Mouse (Mus musculus) CH12.LX (cell line): Measurements from ENCODE around the gene Olfr976. TPM values are rescaled to one million over a fixed set of nuclear protein-coding genes. Genes with fewer than 3 reads are reported as not detected.
"Not testable (repeated sequence)": the region's sequence is repeated elsewhere in the genome, so short reads cannot be mapped to it uniquely, and the experiment has no call there.

Experiments
- DNase-seq: peaks from one replicate; pipeline ENCODE4 v3.0.0-alpha.2; 2013; ENCODE audit errors: extremely low read depth
- H3K27ac ChIP-seq: 2 replicates; pipeline ENCODE4 v1.5.1; 2012; ENCODE audit warnings: low read depth, mild to moderate bottlenecking, control low read depth, moderate library complexity; ENCODE audit not compliant: insufficient read depth
- H3K27me3 ChIP-seq: replicated peaks from 2 replicates; pipeline ENCODE3; 2012; ENCODE audit warnings: inconsistent platforms
- H3K36me3 ChIP-seq, 2 experiments: replicated peaks in 1 of 2; 2 replicates each; pipeline versions ENCODE3 to v1.6.1; 2012; ENCODE audit warnings: inconsistent platforms in 1 of 2, low read length in 1 of 2, mild to moderate bottlenecking in 1 of 2, mixed read lengths in 1 of 2, moderate library complexity in 1 of 2; ENCODE audit not compliant: control insufficient read depth in 1 of 2, insufficient read depth in 1 of 2
- H3K4me1 ChIP-seq, 2 experiments: 2 replicates each; pipeline ENCODE4 v1.6.1; 2012; ENCODE audit warnings: inconsistent platforms in 1 of 2, moderate library complexity in 1 of 2; ENCODE audit not compliant: insufficient read depth in 2 of 2, control insufficient read depth in 1 of 2
- H3K4me2 ChIP-seq: 2 replicates; pipeline ENCODE4 v1.6.1; 2012; ENCODE audit warnings: low read depth, mild to moderate bottlenecking, control low read depth; ENCODE audit not compliant: poor library complexity, insufficient read depth, severe bottlenecking
- H3K4me3 ChIP-seq, 3 experiments: fragments of 150-350 bp in 1 of 3; sonication (generic) in 1 of 3; replicated peaks in 1 of 3; 2 replicates each; pipeline versions ENCODE3 to v1.5.1; 2011 to 2012; ENCODE audit warnings: low read depth in 2 of 3, low read length in 2 of 3, mild to moderate bottlenecking in 2 of 3, moderate library complexity in 2 of 3, control low read depth in 1 of 3, improper control_type of control experiment in 1 of 3, inconsistent platforms in 1 of 3, mixed read lengths in 1 of 3; ENCODE audit not compliant: poor library complexity in 1 of 3
- H3K79me2 ChIP-seq: replicated peaks from 2 replicates; pipeline ENCODE4 v1.6.1; 2012; ENCODE audit warnings: mild to moderate bottlenecking, moderate library complexity; ENCODE audit not compliant: control insufficient read depth, poor library complexity, insufficient read depth, severe bottlenecking; ENCODE audit errors: extremely low read depth
- H3K9ac ChIP-seq: 2 replicates; pipeline ENCODE4 v1.6.1; 2012; ENCODE audit warnings: low read depth, mild to moderate bottlenecking, control low read depth, moderate library complexity; ENCODE audit not compliant: insufficient read depth
- H3K9me3 ChIP-seq: replicated peaks from 2 replicates; pipeline ENCODE3; 2012; ENCODE audit warnings: low read length, inconsistent platforms, mixed read lengths
- CHD2 ChIP-seq: IDR thresholded peaks from 2 replicates; pipeline ENCODE4 v1.6.1; 2011; ENCODE audit warnings: low read length, improper control_type of control experiment
- E2F4 ChIP-seq: IDR thresholded peaks from 2 replicates; pipeline ENCODE4 v1.6.1; 2011; ENCODE audit warnings: low read depth, low read length, improper control_type of control experiment; ENCODE audit not compliant: insufficient replicate concordance
- ELF1 ChIP-seq: IDR thresholded peaks from 2 replicates; pipeline ENCODE4 v1.6.1; 2014; ENCODE audit warnings: low read depth, mild to moderate bottlenecking, inconsistent platforms, low read length, improper control_type of control experiment
- GABPA ChIP-seq: IDR thresholded peaks from 2 replicates; pipeline ENCODE4 v1.6.1; 2012; ENCODE audit warnings: low read depth, low read length, improper control_type of control experiment, inconsistent platforms; ENCODE audit not compliant: insufficient replicate concordance
- JUN ChIP-seq: IDR thresholded peaks from 2 replicates; pipeline ENCODE4 v1.6.1; 2011; ENCODE audit warnings: low read depth, mild to moderate bottlenecking, low read length, improper control_type of control experiment, moderate library complexity; ENCODE audit not compliant: insufficient read depth
- KAT2A ChIP-seq: IDR thresholded peaks from 2 replicates; pipeline ENCODE4 v1.6.1; 2012; ENCODE audit warnings: low read length, improper control_type of control experiment, inconsistent platforms; ENCODE audit not compliant: insufficient replicate concordance
- MAX ChIP-seq: IDR thresholded peaks from 2 replicates; pipeline ENCODE4 v1.6.1; 2011; ENCODE audit warnings: low read length, improper control_type of control experiment
- MAZ ChIP-seq: IDR thresholded peaks from 2 replicates; pipeline ENCODE4 v1.6.1; 2012; ENCODE audit warnings: low read depth, mild to moderate bottlenecking, inconsistent platforms, low read length, improper control_type of control experiment, moderate library complexity
- MEF2A ChIP-seq: IDR thresholded peaks from 2 replicates; pipeline ENCODE4 v1.6.1; 2014; ENCODE audit warnings: low read depth, mild to moderate bottlenecking, inconsistent platforms, low read length, improper control_type of control experiment, borderline replicate concordance
- MXI1 ChIP-seq: IDR thresholded peaks from 2 replicates; pipeline ENCODE4 v1.6.1; 2011; ENCODE audit warnings: mild to moderate bottlenecking, low read depth, low read length, improper control_type of control experiment
- NELFE ChIP-seq: IDR thresholded peaks from 2 replicates; pipeline ENCODE4 v1.6.1; 2011; ENCODE audit warnings: low read depth, low read length, improper control_type of control experiment
- POLR2A ChIP-seq: IDR thresholded peaks from 2 replicates; pipeline ENCODE4 v1.6.1; 2011; ENCODE audit warnings: low read depth, mild to moderate bottlenecking, improper control_type of control experiment, low read length
- RAD21 ChIP-seq: IDR thresholded peaks from 2 replicates; pipeline ENCODE4 v1.6.1; 2011; ENCODE audit warnings: low read depth, mild to moderate bottlenecking, low read length, improper control_type of control experiment, moderate library complexity
- SIN3A ChIP-seq: IDR thresholded peaks from 2 replicates; pipeline ENCODE4 v1.6.1; 2012; ENCODE audit warnings: low read length, improper control_type of control experiment, inconsistent platforms
- SMC3 ChIP-seq: IDR thresholded peaks from 2 replicates; pipeline ENCODE4 v1.6.1; 2011; ENCODE audit warnings: low read depth, low read length, improper control_type of control experiment
- TBP ChIP-seq: conservative IDR thresholded peaks from 2 replicates; pipeline ENCODE4 v1.6.1; 2011; ENCODE audit warnings: low read depth, low read length, improper control_type of control experiment
- TCF12 ChIP-seq: IDR thresholded peaks from 2 replicates; pipeline ENCODE4 v1.6.1; 2014; ENCODE audit warnings: low read depth, mild to moderate bottlenecking, inconsistent platforms, low read length, improper control_type of control experiment
- ZC3H11A ChIP-seq: IDR thresholded peaks from 2 replicates; pipeline ENCODE4 v1.6.1; 2012; ENCODE audit warnings: low read depth, mild to moderate bottlenecking, inconsistent platforms, low read length, improper control_type of control experiment
- ZMIZ1 ChIP-seq: IDR thresholded peaks from 2 replicates; pipeline ENCODE4 v1.6.1; 2012; ENCODE audit warnings: low read depth, mild to moderate bottlenecking, inconsistent platforms, low read length, improper control_type of control experiment
- ZNF384 ChIP-seq: IDR thresholded peaks from 2 replicates; pipeline ENCODE4 v1.6.1; 2012; ENCODE audit warnings: low read depth, low read length, improper control_type of control experiment, inconsistent platforms
- dilution Hi-C: fragments of 300-500 bp; cut with MboI; formaldehyde crosslinking; loops from 2 replicates; pipeline ENCODE4 v1.14.3; 2020; ENCODE audit warnings: low sequenced_read_pairs; ENCODE audit not compliant: extremely low pct_unique_long_range_greater_than_20kb, extremely low pct_ligation_motif_present
- in situ Hi-C: fragments of 300-500 bp; cut with MboI; formaldehyde crosslinking; loops from 3 replicates; pipeline ENCODE4 v1.14.3; 2019; ENCODE audit warnings: low sequenced_read_pairs, low pct_ligation_motif_present, low pct_unique_long_range_greater_than_20kb, mixed read lengths
- polyA plus RNA-seq: library from polyadenylated mRNA; unstranded; fragments of >175 nt; gene quantifications from 2 replicates; pipeline ENCODE4 v1.2.1, GENCODE M21; 2012; ENCODE audit warnings: low read depth; ENCODE audit not compliant: insufficient read length
- total RNA-seq, 2 experiments: library from RNA; depleted of rRNA; stranded (reverse); fragments of 300-350 nt in 1 of 2; fragments of >200 nt in 1 of 2; gene quantifications; 2 replicates each; pipeline ENCODE4 v1.2.3; 2012 to 2014

The Olfr976 gene
- total RNA-seq (2012; rRNA removed) = not detected in 2 replicates
- not detected in 2 replicates for total RNA-seq (2014; rRNA removed)
- not detected in 2 replicates for polyA plus RNA-seq

- in situ Hi-C loops, dilution Hi-C loops, H3K4me2 ChIP-seq: not testable (repeated sequence)
Observed at GRCm38 (mm10) chr9:39961033-39961432, at the start of gene Olfr976. Gene Olfr976 (minus strand): TSS chr9:39961133.

GRCm38 (mm10) chr9:40009482-40009881, 48.5 kb upstream of the Olfr976 start, which contains the start of gene Olfr980:
Gene Olfr980 (minus strand): TSS chr9:40009582.
- no peak within 1 kb of the TSS for H3K27ac ChIP-seq
- H3K4me2 ChIP-seq = no peak within 1 kb of the TSS
- H3K4me1 ChIP-seq = no peaks in the 10 kb centered on the region
- no peaks in the 10 kb centered on the region for H3K36me3 ChIP-seq
- no peak for TF ChIP-seq KAT2A
- no peak for TF ChIP-seq MAX
- no peak for TF ChIP-seq CHD2
- no peak for TF ChIP-seq SIN3A
- no peak for TF ChIP-seq ELF1
- no peak for TF ChIP-seq MEF2A
- no peak for TF ChIP-seq TCF12
- TF ChIP-seq JUN = no peak
- no peak for TF ChIP-seq SMC3
- no peak for TF ChIP-seq ZC3H11A
- TF ChIP-seq E2F4 = no peak
- no peak within 1 kb of the TSS for H3K9ac ChIP-seq
- no peaks in the 10 kb centered on the region for H3K9me3 ChIP-seq
- no peak for DNase-seq
- dilution Hi-C loops (no loop called here), in situ Hi-C loops (no loop called here)
- H3K79me2 ChIP-seq = no peaks in the 10 kb centered on the region
- no peaks in the 10 kb centered on the region for H3K27me3 ChIP-seq
- H3K4me3 ChIP-seq = no peak within 1 kb of the TSS

More at GRCm38 (mm10) chr9:39961033-39961432, at the start of gene Olfr976:
- not testable (repeated sequence) for H3K4me3 ChIP-seq, H3K4me1 ChIP-seq, DNase-seq, H3K9me3 ChIP-seq, H3K79me2 ChIP-seq, H3K27ac ChIP-seq, H3K9ac ChIP-seq, H3K36me3 ChIP-seq, H3K27me3 ChIP-seq

- dilution Hi-C loops = no loop called here
- no peaks in the 10 kb centered on the region for H3K27me3 ChIP-seq
- TF ChIP-seq NELFE (no peak), MAZ (no peak), ZNF384 (no peak), POLR2A (no peak), ZMIZ1 (no peak), MXI1 (no peak), RAD21 (no peak), TBP (no peak), GABPA (no peak), SIN3A (no peak), TCF12 (no peak), MEF2A (no peak)
- no peak within 1 kb of the TSS for H3K9ac ChIP-seq
- H3K4me2 ChIP-seq = no peak within 1 kb of the TSS
- in situ Hi-C loops = no loop called here
- no peak for DNase-seq
- H3K9me3 ChIP-seq = no peaks in the 10 kb centered on the region
- no peak within 1 kb of the TSS for H3K4me3 ChIP-seq
- H3K27ac ChIP-seq = no peak within 1 kb of the TSS
- no peaks in the 10 kb centered on the region for H3K79me2 ChIP-seq
- H3K4me1 ChIP-seq = peaks cover 0 to 4% of the 10 kb centered on the region in 2 experiments; a peak in 2 of 4 replicates
- no peaks in the 10 kb centered on the region for H3K36me3 ChIP-seq
Observed at GRCm38 (mm10) chr9:40003365-40003764, 42.4 kb upstream of the Olfr976 start, which contains the start of gene Olfr979. Gene Olfr979 (minus strand): TSS chr9:40003465.
